Mouse (Mus musculus) activated CD4-positive, CD25-positive, alpha-beta regulatory T cell, adult 4 months (primary cell): ENCODE results near the gene Trcg1. TPM values are rescaled to one million over a fixed set of nuclear protein-coding genes. Genes with fewer than 3 reads are reported as not detected.
A peak's percentile ranks its signal among the peaks of the same experiment; 100 is the strongest.

Experiments used
- ATAC-seq: one replicate; pipeline ENCODE4 v1.8.0; 2017
- polyA plus RNA-seq, 2 experiments: library from polyadenylated mRNA; unstranded; fragments of 100-300 nt; shearing (Covaris generic); gene quantifications; one replicate each; pipeline ENCODE4 v1.2.1; 2017

Gene Trcg1
- polyA plus RNA-seq, 2 experiments from 2014 or later: not detected

- ATAC-seq: peak; percentile 6
Measured at GRCm38 (mm10) chr9:57262795-57263684, 26.7 kb downstream of the Trcg1 start.

- ATAC-seq: no peak
Measured at GRCm38 (mm10) chr9:57265125-57265524, 28.8 kb downstream of the Trcg1 start.

- no peak for ATAC-seq
Measured at GRCm38 (mm10) chr9:57267421-57267820, 31.1 kb downstream of the Trcg1 start.

- no peak for ATAC-seq
Measured at GRCm38 (mm10) chr9:57268078-57268477, 31.7 kb downstream of the Trcg1 start.

- ATAC-seq: peak; percentile 35
Measured at GRCm38 (mm10) chr9:57268575-57268974, 32.2 kb downstream of the Trcg1 start.

GRCm38 (mm10) chr9:57269384-57269783 lies 33.0 kb downstream of the Trcg1 start:
- no peak for ATAC-seq

- ATAC-seq: no peak
Measured at GRCm38 (mm10) chr9:57270399-57270798, 34.0 kb downstream of the Trcg1 start.

- ATAC-seq: no peak
Measured at GRCm38 (mm10) chr9:57271081-57271480, 34.7 kb downstream of the Trcg1 start.

GRCm38 (mm10) chr9:57271837-57272562 lies 35.6 kb downstream of the Trcg1 start:
- ATAC-seq: no peak

GRCm38 (mm10) chr9:57272902-57273804 lies 36.8 kb downstream of the Trcg1 start:
- peak; percentile 78 for ATAC-seq

- ATAC-seq: no peak
Measured at GRCm38 (mm10) chr9:57273805-57274494, 37.6 kb downstream of the Trcg1 start.

GRCm38 (mm10) chr9:57276311-57276710 lies 40.0 kb downstream of the Trcg1 start:
- no peak for ATAC-seq

GRCm38 (mm10) chr9:57278268-57278667 lies 41.9 kb downstream of the Trcg1 start:
- peak; percentile 95 for ATAC-seq

GRCm38 (mm10) chr9:57279441-57279840 lies 43.1 kb downstream of the Trcg1 start:
- ATAC-seq: no peak

- no peak for ATAC-seq
Measured at GRCm38 (mm10) chr9:57281549-57281948, 45.2 kb downstream of the Trcg1 start.

GRCm38 (mm10) chr9:57282686-57283085 lies 46.3 kb downstream of the Trcg1 start:
- ATAC-seq: no peak

- ATAC-seq: no peak
Measured at GRCm38 (mm10) chr9:57283311-57283710, 47.0 kb downstream of the Trcg1 start.

GRCm38 (mm10) chr9:57287183-57287582 lies 50.8 kb downstream of the Trcg1 start:
- no peak for ATAC-seq

- no peak for ATAC-seq
Measured at GRCm38 (mm10) chr9:57294905-57295304, 58.5 kb downstream of the Trcg1 start.

- no peak for ATAC-seq
Measured at GRCm38 (mm10) chr9:57295666-57296065, 59.3 kb downstream of the Trcg1 start.

GRCm38 (mm10) chr9:57296277-57296676 lies 59.9 kb downstream of the Trcg1 start:
- ATAC-seq: no peak

GRCm38 (mm10) chr9:57297938-57298337 lies 61.6 kb downstream of the Trcg1 start:
- no peak for ATAC-seq
